Mouse (Mus musculus): ENCODE data around the gene Yaf2.
"Not testable (repeated sequence)": the region's sequence is repeated elsewhere in the genome, so short reads cannot be mapped to it uniquely, and the experiment has no call there.

Gene Yaf2

GRCm38 (mm10) chr15:93251553-93252250 is 85.0 kb downstream of the Yaf2 start:
- DNase-seq: peak; percentile 31 to 39

- no peak for DNase-seq
Observed at GRCm38 (mm10) chr15:93243202-93243601, 93.5 kb downstream of the Yaf2 start.

- not testable (repeated sequence) for DNase-seq
Observed at GRCm38 (mm10) chr15:93236456-93236855, 100.3 kb downstream of the Yaf2 start.

Measured in cerebellum, postnatal 25 days (tissue).